In the genomic region with DNA sequence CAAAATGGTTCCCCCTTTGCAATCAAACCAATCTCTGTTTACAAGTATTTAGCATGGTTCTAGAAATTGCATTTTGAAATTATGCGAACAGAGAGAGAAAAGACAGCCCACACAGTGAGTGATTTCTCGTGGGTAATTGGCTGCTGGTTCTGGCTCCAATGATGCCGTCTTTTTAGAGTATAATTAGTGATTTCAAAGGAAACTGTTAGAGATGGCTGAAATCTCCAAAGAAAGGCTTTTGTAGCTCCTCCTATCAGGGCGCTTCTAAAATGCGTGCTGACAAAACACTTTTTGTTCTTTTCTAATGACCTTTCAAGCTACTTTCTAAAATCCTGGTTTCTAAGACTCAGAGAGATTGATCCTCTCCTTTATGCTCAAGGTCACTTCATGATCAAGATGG, we compare ENCODE assay signal across 14 mouse cellular contexts.
"Had no signal": no experiment of that assay in that cellular context is flagged by ENCODE, and none has a peak within 500 bp of the region (broad histone marks: within the 10 kb centered on the region; RNA-seq: fewer than 3 reads in every experiment).

No protein-coding gene starts in this region.

- H3K9ac ChIP-seq: liver, embryonic 13.5 days; midbrain, embryonic 12.5 days; midbrain, embryonic 15.5 days; neural tube, embryonic 12.5 days; neural tube, embryonic 15.5 days had no signal

- ATAC-seq: midbrain, embryonic 15.5 days had no signal

- H3K4me1 ChIP-seq: liver, embryonic 13.5 days had no signal

- H3K36me3 ChIP-seq: liver, embryonic 13.5 days; midbrain, embryonic 12.5 days; midbrain, embryonic 15.5 days; neural tube, embryonic 12.5 days; neural tube, embryonic 15.5 days had no signal

- H3K27ac ChIP-seq: kidney, postnatal 0 days; liver, embryonic 13.5 days; macrophage; midbrain, embryonic 12.5 days; midbrain, embryonic 15.5 days; neural tube, embryonic 12.5 days; neural tube, embryonic 15.5 days had no signal

- H3K4me3 ChIP-seq: liver, embryonic 13.5 days; midbrain, embryonic 12.5 days; midbrain, embryonic 15.5 days; neural tube, embryonic 12.5 days; neural tube, embryonic 15.5 days had no signal

- H3K27me3 ChIP-seq: liver, embryonic 13.5 days; midbrain, embryonic 12.5 days; midbrain, embryonic 15.5 days; neural tube, embryonic 12.5 days; neural tube, embryonic 15.5 days had no signal

- H3K9me3 ChIP-seq: liver, embryonic 13.5 days; midbrain, embryonic 12.5 days; midbrain, embryonic 15.5 days; neural tube, embryonic 12.5 days; neural tube, embryonic 15.5 days had no signal

- DNase-seq: kidney, postnatal 25 days; liver, embryonic 13.5 days; lung, adult 2 months; lung, postnatal 14 days; right cerebral cortex, adult 18-20 months; right cerebral cortex, postnatal 25 days; thymus, adult 18-20 months; thymus, postnatal 36 days had no signal

- H3K4me2 ChIP-seq: liver, embryonic 13.5 days; midbrain, embryonic 12.5 days; midbrain, embryonic 15.5 days; neural tube, embryonic 12.5 days; neural tube, embryonic 15.5 days had no signal
